Mouse (Mus musculus): ENCODE measurements around the gene Shprh.

DNA sequence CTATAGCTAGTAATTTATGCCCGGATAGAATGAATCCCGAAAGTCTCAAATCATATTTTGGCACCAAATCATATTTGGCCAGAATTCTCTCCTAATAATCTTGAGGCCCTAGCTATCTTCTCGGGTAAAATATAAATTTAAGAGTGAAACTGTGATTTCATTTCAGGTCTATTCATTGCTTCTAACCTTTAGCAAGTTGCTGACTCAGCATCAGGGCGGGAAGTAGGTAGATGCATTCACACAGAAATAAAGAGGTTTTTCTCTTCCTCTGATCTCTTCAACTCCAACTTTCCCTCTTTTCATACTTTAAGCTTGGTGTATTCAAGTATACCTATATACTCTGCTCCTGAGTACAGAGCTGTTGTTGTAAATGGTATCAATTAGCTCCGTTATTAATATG is 30.9 kb downstream of the Shprh start:
- TF ChIP-seq POLR2A (IDR thresholded peaks at IDR 0.05; ENCODE audit: extremely low read depth, insufficient read depth, low read length) (no peak), CTCF (IDR thresholded peaks at IDR 0.05; ENCODE audit: low read depth, low read length) (no peak)
